Mouse (Mus musculus): ENCODE results near the gene Cybc1. TPM values are rescaled to one million over a fixed set of nuclear protein-coding genes. Genes with fewer than 3 reads are reported as not detected.

Cybc1 gene
- polyA plus RNA-seq, 1 experiment from 2014 or later, result 42.1 TPM

- no peaks in the 10 kb centered on the region for H3K9me3 ChIP-seq
- peak overlapping the region; percentile 87 for H3K27ac ChIP-seq
- ATAC-seq (ENCODE audit: low FRiP score, low read depth), result no peak
- H3K4me1 ChIP-seq, result peaks cover 19% of the 10 kb centered on the region
- H3K36me3 ChIP-seq, result peaks cover 16% of the 10 kb centered on the region
- H3K27me3 ChIP-seq (replicated peaks), result no peaks in the 10 kb centered on the region
- no peak overlapping the region for H3K4me3 ChIP-seq
- H3K4me2 ChIP-seq (replicated peaks), result peak overlapping the region; percentile 55
- 35% methylated on average over 9 of the region's 9 CpGs for WGBS
- no peak overlapping the region for H3K9ac ChIP-seq
These were observed 6.5 kb upstream of the Cybc1 start for GRCm38 (mm10) chr11:121235475-121236238.

GRCm38 (mm10) chr11:121232706-121233105 is 3.6 kb upstream of the Cybc1 start:
- Histone ChIP-seq H3K4me3 (no peak overlapping the region), H3K4me2 (replicated peaks) (no peak overlapping the region), H3K27ac (no peak overlapping the region), H3K9ac (no peak overlapping the region), H3K36me3 (no peaks in the 10 kb centered on the region), H3K27me3 (replicated peaks) (no peaks in the 10 kb centered on the region), H3K4me1 (peaks cover 13% of the 10 kb centered on the region), H3K9me3 (no peaks in the 10 kb centered on the region)
- 27% methylated on average over 4 of the region's 4 CpGs for WGBS
- no peak for ATAC-seq (ENCODE audit: low FRiP score, low read depth)

- no peak for ATAC-seq (ENCODE audit: low FRiP score, low read depth)
These were observed 2.6 kb upstream of the Cybc1 start for GRCm38 (mm10) chr11:121231628-121232291.

GRCm38 (mm10) chr11:121231191-121231590 is 2.1 kb upstream of the Cybc1 start:
- Histone ChIP-seq H3K27ac (no peak overlapping the region), H3K9me3 (no peaks in the 10 kb centered on the region), H3K36me3 (peaks cover 2% of the 10 kb centered on the region), H3K4me2 (replicated peaks) (no peak overlapping the region), H3K4me1 (peaks cover 12% of the 10 kb centered on the region), H3K9ac (no peak overlapping the region), H3K27me3 (replicated peaks) (no peaks in the 10 kb centered on the region), H3K4me3 (no peak overlapping the region)
- WGBS, result 82% methylated on average over 4 of the region's 4 CpGs
- no peak for ATAC-seq (ENCODE audit: low FRiP score, low read depth)

More at GRCm38 (mm10) chr11:121231628-121232291, 2.6 kb upstream of the Cybc1 start:
- Histone ChIP-seq H3K4me2 (replicated peaks) (no peak overlapping the region), H3K4me3 (no peak overlapping the region), H3K9me3 (no peaks in the 10 kb centered on the region), H3K27me3 (replicated peaks) (no peaks in the 10 kb centered on the region), H3K27ac (no peak overlapping the region), H3K4me1 (peaks cover 15% of the 10 kb centered on the region), H3K9ac (no peak overlapping the region), H3K36me3 (no peaks in the 10 kb centered on the region; the same call in 1 of the 2 replicates)
- WGBS, result 59% methylated on average over 4 of the region's 4 CpGs

DNA sequence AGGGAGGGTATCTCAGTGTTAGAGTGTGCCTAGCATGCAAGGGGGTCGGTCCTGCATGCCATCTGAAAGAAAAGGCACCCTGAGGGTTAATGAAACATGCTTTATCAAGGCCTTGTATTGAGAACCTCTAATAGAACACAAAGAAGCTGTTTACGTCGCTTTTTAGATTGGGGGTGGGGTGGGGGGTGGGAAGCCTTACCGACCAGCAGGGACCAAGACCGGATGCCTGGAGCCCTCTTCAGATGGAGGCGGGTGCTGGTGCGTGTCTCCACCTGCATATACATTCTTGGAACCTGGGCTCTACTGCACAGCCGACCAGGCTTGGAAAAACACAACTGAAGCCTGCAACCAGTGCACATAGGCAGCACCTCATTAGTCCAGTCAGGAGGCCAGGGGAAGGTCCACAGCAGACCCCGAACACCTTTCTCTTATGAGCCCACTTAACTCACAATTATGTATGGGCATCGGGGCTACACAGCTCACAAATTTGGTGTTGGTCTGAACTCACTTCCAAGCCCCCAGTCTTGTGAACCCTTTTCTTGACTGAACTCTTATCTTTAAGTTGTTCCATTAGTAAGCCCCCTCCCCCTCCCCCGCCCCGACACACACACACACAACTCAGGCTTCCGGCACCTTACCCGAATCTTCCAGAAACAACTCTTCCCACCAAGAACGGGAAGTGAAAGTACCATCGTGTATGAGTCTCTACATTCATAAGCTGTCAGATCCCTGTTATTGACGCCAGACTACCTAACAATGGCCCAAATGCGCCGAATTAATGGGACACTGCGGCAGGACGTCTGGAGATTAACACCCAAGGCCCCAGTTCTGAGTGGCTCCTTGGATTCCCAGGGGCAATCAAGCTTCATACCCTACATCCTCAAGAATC is 749 bp downstream of the Cybc1 start:
- peak overlapping the region; percentile 65 for H3K9ac ChIP-seq
- H3K27ac ChIP-seq, result no peak overlapping the region
- ATAC-seq (ENCODE audit: low FRiP score, low read depth), result 0 out of 2 replicates have a peak, but pooled peaks have one; percentile 1
- H3K4me1 ChIP-seq, result peaks cover 11% of the 10 kb centered on the region
- peak overlapping the region; percentile 73 for H3K4me3 ChIP-seq
- H3K27me3 ChIP-seq (replicated peaks), result no peaks in the 10 kb centered on the region
- H3K36me3 ChIP-seq, result peaks cover 30% of the 10 kb centered on the region
- peak overlapping the region; percentile 85 for H3K4me2 ChIP-seq (replicated peaks)
- no peaks in the 10 kb centered on the region for H3K9me3 ChIP-seq
- 37% methylated on average over 21 of the region's 21 CpGs for WGBS

DNA sequence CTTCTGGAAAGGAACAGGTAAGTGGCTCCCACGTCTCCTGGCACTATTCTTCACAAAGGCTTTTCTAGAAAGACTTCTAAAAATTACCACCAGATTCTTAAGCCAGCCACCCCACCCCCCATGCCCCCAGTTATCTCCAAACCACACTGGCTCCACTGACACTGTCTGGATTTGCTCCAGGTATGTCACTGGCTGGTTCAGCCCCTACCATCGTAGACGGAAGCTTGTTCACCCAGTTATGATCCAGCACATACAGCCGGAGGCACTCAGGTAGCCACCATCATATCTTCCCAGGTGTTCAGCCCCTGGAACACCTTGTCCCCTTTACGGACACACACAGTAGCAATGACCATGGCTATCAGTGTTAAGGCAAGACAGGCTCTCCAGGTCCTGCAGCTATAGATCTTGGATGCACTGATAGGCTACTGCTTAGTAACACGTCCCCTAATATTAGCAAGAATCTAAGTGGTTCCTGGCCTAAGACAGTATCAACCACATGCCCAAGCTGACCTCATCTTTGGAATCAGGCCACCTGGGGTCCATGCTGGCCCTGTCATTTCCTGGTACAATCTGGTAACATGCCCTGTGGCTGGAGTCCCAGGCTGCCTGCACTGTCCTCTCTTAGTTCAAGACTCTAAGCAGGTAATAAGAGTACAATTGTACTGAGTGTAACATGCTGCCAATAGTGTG is 7.7 kb downstream of the Cybc1 start:
- no peaks in the 10 kb centered on the region for H3K9me3 ChIP-seq
- H3K4me2 ChIP-seq (replicated peaks), result no peak overlapping the region
- peaks cover 88% of the 10 kb centered on the region for H3K36me3 ChIP-seq
- ATAC-seq (ENCODE audit: low FRiP score, low read depth), result no peak
- no peaks in the 10 kb centered on the region for H3K27me3 ChIP-seq (replicated peaks)
- no peak overlapping the region for H3K9ac ChIP-seq
- H3K4me1 ChIP-seq, result no peaks in the 10 kb centered on the region
- H3K27ac ChIP-seq, result no peak overlapping the region
- 93% methylated on average over 6 of the region's 6 CpGs for WGBS
- no peak overlapping the region for H3K4me3 ChIP-seq

- H3K4me3 ChIP-seq, result no peak overlapping the region
- peaks cover 87% of the 10 kb centered on the region for H3K36me3 ChIP-seq
- H3K4me1 ChIP-seq, result no peaks in the 10 kb centered on the region
- H3K9ac ChIP-seq, result no peak overlapping the region
- H3K27ac ChIP-seq, result no peak overlapping the region
- H3K27me3 ChIP-seq (replicated peaks), result no peaks in the 10 kb centered on the region
- WGBS, result 94% methylated on average over 5 of the region's 5 CpGs
- H3K9me3 ChIP-seq, result no peaks in the 10 kb centered on the region
- no peak for ATAC-seq (ENCODE audit: low FRiP score, low read depth)
- no peak overlapping the region for H3K4me2 ChIP-seq (replicated peaks)
These were observed 8.4 kb downstream of the Cybc1 start for GRCm38 (mm10) chr11:121220771-121221170.

- 91% methylated on average over 11 of the region's 11 CpGs for WGBS
- no peak overlapping the region for H3K4me2 ChIP-seq (replicated peaks)
- H3K27ac ChIP-seq, result no peak overlapping the region
- H3K27me3 ChIP-seq (replicated peaks), result no peaks in the 10 kb centered on the region
- no peaks in the 10 kb centered on the region for H3K9me3 ChIP-seq
- peaks cover 77% of the 10 kb centered on the region for H3K36me3 ChIP-seq
- ATAC-seq (ENCODE audit: low FRiP score, low read depth), result no peak
- no peaks in the 10 kb centered on the region for H3K4me1 ChIP-seq
- H3K9ac ChIP-seq, result no peak overlapping the region
- no peak overlapping the region for H3K4me3 ChIP-seq
These were observed 9.3 kb downstream of the Cybc1 start for GRCm38 (mm10) chr11:121219776-121220175.

DNA sequence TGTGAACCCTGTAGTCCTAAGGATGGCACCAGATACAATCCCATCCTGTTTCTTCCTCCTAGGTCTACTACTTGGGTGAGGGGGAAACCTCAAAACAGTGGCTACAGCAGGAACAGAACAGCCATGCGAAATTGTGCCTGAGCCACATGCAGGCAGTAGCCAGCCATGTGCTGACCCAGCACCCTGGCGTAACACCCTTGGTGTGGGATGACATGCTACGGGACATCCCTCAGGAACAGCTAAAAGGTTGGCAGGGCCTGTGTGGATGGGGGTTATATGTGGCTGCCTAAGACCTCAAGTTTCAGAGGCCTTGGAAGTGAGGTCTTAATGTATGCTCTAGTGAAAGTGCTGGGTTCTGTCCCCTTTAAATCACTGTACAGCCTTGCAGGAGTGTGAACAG is 12.3 kb downstream of the Cybc1 start:
- no peak overlapping the region for H3K27ac ChIP-seq
- H3K4me2 ChIP-seq (replicated peaks), result no peak overlapping the region
- no peaks in the 10 kb centered on the region for H3K27me3 ChIP-seq (replicated peaks)
- no peak for ATAC-seq (ENCODE audit: low FRiP score, low read depth)
- no peak overlapping the region for H3K9ac ChIP-seq
- H3K9me3 ChIP-seq, result no peaks in the 10 kb centered on the region
- H3K4me1 ChIP-seq, result no peaks in the 10 kb centered on the region
- peaks cover 49% of the 10 kb centered on the region for H3K36me3 ChIP-seq
- H3K4me3 ChIP-seq, result no peak overlapping the region
- 96% methylated on average over 3 of the region's 3 CpGs for WGBS

- peaks cover 14% of the 10 kb centered on the region; the same call in 1 of the 2 replicates for H3K4me1 ChIP-seq
- no peaks in the 10 kb centered on the region for H3K9me3 ChIP-seq
- peak within 1 kb of the TSS; percentile 15; the same call in 1 of the 2 replicates for H3K27ac ChIP-seq
- peak within 1 kb of the TSS; percentile 80 for H3K4me2 ChIP-seq (replicated peaks)
- WGBS, result 1% methylated on average over 62 of the region's 70 CpGs
- peak; percentile 98 for ATAC-seq (ENCODE audit: low FRiP score, low read depth)
- H3K9ac ChIP-seq, result peak within 1 kb of the TSS; percentile 75
- no peaks in the 10 kb centered on the region for H3K27me3 ChIP-seq (replicated peaks)
- peaks cover 3% of the 10 kb centered on the region; the same call in 1 of the 2 replicates for H3K36me3 ChIP-seq
- H3K4me3 ChIP-seq, result peak within 1 kb of the TSS; percentile 75
These were observed 24.7 kb downstream of the Cybc1 start, which contains the start of the genes Hexdc and Ogfod3 for GRCm38 (mm10) chr11:121204161-121205006. Hexdc (plus strand) TSS chr11:121204433. Ogfod3 (minus strand) TSS chr11:121204711.

DNA sequence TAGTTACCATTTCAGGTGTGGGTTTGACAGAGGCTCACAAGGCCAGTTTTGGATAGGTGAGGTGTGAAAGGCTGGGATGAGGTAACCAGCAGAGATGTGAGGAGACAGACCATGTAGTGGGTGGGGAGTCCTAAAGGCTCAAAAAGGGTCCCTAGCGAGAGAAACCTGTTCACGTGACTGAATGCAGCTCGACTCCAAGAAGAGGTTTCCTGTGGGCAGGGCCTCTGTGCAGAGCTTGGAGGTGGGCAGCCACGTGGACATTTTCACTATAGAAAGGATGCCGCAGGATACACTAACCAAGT is 25.3 kb downstream of the Cybc1 start:
- no peak overlapping the region for H3K9ac ChIP-seq
- no peaks in the 10 kb centered on the region for H3K27me3 ChIP-seq (replicated peaks)
- no peak for ATAC-seq (ENCODE audit: low FRiP score, low read depth)
- peaks cover 3% of the 10 kb centered on the region; the same call in 1 of the 2 replicates for H3K36me3 ChIP-seq
- H3K4me1 ChIP-seq, result peaks cover 14% of the 10 kb centered on the region; the same call in 1 of the 2 replicates
- no peak overlapping the region for H3K27ac ChIP-seq
- H3K4me3 ChIP-seq, result peak overlapping the region; percentile 75
- peak overlapping the region; percentile 80 for H3K4me2 ChIP-seq (replicated peaks)
- 0% methylated on average over 5 of the region's 5 CpGs for WGBS
- no peaks in the 10 kb centered on the region for H3K9me3 ChIP-seq
